Mouse (Mus musculus): ENCODE measurements at regions not wholly inside any gene's neighbourhood (a gene's known extent, or its start where the extent isn't known, plus 50 kb on each side); places are given as distances from the start of the nearest gene placed in this dataset.

DNA sequence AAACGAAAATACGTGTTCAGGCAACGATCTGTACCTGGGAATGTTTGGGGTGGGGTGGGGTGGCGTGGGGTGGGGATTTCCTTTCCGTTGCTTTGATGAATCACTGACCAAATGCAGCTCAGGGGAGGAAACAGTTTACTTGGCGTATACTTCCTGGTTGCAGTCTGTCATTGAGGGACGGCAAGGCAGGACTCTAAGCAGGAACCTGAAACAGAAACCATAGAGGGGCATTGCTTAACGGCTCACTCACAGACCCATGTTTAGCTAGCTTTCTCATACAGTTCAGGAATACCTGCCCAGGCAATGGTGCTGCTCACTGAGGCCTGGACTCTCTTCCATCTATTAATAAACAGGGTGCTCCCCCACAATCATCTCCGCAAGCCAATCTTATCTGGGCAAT is 55.1 kb upstream of the Smox start:
- DNase-seq (ENCODE audit: low spot score) = no peak

DNA sequence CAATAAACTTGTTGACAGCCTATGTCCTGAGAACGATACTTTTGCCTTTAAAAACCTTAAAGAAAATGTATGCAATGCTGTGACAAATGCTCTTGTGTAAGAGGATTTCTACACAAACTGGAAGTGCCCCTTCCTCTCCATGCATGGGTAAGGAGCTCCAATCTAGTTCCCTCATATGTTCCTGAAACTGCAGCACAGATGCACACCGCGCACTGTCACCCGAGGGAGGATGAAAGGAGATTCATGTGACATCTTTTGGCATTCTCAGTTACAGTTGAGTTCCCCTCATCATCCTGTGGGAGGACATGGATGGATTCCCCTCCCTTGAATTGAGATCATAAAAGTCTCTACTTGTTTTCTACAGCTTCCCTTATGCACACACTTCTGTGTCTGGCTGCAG is 60.8 kb upstream of the Smox start:
- no peak for DNase-seq (ENCODE audit: low spot score)

DNA sequence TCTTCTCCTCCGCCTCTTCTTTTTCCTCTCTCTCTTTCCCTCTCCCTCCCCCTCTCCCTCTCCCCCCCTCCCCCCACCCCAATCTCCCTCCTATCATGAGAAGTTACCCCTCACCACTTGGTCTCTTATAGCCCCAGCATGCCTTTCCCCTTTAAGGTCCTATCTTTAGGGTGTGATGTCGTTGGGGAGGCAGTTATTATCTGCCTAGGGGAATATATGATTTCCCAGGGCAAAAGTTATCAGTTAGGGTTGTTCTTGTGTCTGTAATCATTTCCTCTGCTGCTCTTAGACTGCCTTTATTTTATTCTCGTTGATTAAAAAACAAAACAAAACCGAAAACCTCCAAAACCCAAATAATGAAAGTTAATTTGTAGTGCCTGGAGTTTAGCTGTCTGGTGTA is 63.2 kb upstream of the Smox start:
- DNase-seq (ENCODE audit: low spot score) = no peak

DNA sequence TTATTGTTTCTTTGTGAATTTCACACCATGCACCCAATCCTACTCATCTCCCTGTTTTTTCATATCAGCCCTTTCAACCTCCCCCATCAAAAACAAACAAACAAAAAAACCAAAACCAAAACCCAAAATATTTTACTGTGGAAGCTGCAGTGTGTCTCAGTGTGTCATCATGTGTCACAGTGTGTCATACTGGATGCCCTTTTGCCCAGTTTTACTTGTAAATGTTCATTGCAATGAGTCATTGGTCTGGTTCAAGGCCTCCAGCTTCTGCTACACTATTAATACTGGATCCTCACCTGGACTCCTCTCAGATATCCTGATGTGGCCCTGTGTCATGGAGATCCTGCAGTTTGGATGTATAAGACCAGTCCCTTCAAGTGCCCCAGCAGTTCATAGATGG is 64.4 kb upstream of the Smox start:
- DNase-seq (ENCODE audit: low spot score) = no peak

DNA sequence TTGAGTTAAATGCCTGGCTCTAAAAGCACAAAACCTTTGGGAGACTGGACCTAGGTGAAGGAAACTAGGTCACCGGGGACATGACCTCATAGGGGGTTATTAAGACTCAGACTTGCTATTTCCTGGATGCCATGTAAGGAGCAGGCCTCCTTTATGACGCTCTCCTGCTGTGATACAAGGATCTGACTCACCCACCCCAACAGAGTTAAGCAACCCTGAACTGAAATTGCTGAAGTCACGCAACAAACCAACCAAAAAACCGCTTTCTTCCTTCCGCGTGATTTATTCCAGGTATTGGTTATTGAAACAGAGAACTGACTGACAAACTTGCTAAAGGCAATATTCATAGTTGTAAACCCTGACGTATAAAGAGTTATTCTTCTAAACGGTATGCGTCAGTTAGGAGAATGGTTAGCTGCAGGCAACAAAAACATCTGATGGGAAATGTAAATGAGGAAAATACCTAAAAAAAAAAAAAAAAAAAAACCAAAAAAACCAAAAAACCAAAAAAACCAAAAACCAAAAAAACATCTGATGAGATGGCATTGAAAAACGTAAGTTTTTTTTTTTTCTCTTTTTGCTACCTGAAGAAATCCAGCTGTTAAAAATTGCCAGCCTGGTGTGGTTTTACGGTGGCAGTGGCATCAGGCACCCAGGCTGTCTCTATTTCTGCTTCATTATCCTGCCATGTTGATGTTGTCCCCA is 67.5 kb upstream of the Smox start:
- DNase-seq (ENCODE audit: low spot score) = no peak

DNA sequence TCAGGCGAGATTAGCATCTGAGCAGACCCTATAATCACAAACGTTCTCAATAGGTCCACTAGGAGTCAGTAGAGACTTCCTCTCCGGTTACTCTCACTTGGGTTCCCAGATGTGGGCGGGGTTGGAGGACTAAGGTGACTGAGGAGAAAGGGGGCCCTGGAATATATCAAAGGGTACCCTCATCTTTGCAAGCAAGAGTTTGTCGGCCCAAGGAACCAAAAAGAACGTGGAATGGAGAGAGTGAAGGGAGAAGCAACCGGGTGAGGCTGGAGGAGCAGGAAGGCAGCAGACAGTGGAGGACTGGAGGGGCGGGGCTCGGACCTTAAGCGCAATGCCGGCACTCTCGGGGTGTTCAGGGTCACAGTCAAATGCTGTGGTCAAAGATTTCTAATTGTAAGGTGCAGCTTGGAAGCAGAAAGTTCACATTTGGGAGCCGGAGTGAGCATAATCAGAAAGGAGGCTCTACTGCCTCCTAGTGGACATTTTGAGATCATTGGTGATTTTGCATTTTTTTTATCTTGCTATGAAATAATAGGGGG is 68.3 kb upstream of the Smox start:
- DNase-seq (ENCODE audit: low spot score) = peak; percentile 22

DNA sequence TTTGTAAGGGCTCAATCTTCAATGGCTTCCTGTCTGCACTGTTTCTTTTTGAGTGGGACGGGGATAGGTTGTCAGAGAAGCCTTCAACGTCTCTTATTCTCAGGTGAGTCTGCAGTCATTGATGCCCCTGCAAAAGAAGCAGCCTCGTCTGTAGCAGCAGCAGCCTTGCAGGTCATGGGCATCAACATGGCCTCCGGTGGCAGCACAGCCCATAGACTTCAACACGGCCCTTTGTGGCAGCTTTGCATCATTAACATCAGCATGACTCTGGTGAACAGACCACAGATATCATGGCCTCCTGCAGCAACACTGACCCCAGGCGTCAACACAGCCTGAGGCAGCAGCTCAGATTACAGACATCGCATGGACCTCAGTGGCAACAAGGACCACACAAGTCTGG is 65.4 kb upstream of the Rnf24 start:
- DNase-seq (ENCODE audit: low spot score) = no peak

DNA sequence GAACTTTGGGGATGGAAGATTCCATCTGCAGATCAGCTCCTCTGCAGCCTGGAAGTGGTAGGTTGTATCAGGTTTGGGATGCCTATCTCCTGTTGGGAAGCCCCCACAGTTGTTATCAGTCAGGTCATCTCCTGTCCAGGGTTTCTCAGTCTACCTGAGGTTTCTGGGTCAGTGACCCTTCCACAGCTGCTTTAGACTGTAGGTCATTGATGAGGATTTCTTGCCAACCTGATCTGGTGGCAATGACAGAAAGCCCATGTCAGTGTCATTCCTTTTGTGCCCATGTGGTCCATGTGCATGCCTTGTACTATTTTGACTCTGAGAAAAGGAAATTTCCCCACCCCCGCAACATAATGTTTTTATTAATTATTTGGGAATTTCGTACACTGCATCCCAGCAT is 64.8 kb upstream of the Rnf24 start:
- DNase-seq (ENCODE audit: low spot score) = no peak

DNA sequence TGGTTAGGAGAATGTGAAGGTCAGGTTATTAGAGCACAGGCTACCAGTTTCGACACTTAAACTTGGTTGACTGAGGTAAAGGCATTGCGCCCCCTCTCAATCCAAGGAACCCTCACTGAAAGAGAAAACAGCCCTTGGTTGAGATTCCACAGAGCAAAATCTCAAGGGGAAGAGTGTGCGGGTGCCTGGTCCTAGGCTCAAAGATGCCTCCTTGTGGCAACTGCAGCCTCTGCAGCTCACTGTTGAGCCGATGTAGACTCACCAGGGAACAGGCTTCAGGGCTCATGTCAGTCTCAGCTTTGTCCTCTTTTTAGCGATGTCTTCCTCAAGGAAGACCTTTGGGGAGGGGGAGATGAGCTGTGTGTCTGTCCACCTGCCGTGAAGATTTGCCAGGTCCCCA is 63.8 kb upstream of the Rnf24 start:
- no peak for DNase-seq (ENCODE audit: low spot score)

DNA sequence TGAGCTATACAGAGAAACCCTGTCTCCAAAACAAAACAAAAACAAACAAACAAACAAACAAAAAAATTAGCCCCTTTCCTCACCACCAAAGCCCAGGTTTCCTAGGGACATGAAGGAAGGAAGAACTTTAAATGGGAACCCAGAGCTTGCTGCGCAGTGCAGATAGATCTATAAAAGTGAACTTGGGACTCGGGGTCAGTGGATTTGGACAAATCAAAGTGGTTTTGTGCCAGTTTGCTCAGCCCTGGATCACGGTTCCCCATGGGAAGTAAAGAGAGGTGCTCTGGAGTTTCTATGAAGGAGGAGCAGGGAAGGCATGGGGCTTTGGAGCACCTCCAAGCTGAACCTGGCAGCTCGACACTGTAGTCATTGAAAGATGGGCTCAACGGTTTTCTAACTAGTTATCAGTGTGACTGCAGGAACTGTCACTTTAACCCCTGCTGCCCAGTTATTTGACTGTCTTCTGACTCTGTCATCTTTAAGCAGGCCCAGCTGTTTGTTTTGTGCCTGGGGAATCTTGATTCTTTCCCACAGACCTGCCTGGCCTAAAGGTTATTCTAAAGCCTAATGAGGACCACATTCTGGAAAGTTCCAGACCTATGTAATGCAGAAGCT is 58.3 kb upstream of the Rnf24 start:
- no peak for DNase-seq (ENCODE audit: low spot score)

DNA sequence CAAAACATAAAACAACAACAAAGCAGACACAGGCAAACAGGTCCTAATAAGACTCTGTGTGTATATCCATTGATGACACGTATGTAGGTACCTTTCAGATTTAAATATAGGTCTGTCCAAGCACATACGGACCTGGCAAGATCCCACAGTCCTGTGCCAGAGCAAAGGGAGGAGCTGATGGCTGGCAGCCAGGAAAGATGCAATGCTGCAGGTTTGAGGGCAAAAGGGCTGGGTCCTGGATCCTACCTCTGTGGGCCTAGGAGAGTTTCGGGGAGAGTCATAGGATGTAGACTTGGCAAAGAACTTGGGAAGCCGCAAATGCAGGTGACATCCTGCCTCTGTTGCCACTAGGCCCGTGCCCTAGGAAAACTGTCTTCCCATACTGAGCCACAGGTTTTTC is 54.6 kb upstream of the Rnf24 start:
- DNase-seq (ENCODE audit: low spot score) = no peak

DNA sequence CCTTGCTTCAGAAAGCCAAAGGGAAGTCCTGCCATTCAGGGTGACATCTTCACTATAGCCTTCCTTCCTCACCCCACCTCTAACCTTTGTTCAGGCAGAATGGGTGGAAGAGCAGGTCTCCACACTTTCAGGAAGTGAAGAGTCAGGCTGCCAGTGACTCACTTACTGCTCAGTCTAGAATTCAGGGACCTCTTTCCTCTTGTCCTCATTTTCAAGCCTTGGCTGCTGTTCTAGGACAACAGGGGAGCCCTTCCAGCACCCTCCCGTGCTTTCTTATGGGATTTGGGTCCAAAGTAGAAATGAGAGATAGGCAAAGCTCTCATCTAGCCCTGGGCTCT is 51.5 kb upstream of the Rnf24 start:
- DNase-seq (ENCODE audit: low spot score) = no peak

DNA sequence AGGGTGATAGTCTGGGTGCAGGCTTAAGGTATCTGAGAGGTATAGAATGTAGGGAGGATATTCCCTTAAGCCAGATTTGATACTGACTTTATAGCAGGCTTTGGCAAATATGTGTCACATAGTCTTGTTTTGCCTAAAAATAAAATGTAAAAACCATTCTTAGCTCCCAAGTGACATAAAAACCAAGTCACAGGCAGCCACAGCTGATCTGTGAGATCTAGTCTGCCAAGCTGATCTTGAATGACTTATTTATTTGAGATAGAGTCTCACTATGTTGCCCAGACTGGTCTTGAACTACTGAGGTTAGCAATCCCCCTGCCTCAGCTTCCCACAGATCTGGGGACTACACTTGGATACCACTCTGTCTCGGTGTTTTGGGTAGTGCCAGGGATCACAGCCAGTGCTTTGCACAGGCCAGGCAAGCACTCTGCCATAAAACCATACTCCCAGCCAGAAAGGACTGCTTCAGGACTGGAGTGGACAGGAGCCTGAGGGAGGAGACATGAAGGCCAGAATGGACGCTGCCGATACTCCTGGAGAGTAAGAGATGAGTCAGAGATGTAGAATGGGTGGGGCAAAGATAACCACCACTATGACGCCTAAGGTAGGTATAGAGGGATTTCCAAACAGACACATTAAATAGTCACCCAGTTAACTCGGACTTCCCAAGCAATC is 51.0 kb upstream of the Rnf24 start:
- DNase-seq (ENCODE audit: low spot score) = no peak

Measured in ovary, adult 18-20 months (tissue).